Mouse (Mus musculus): Measurements from ENCODE around the gene Gulp1.

The Gulp1 gene

DNA sequence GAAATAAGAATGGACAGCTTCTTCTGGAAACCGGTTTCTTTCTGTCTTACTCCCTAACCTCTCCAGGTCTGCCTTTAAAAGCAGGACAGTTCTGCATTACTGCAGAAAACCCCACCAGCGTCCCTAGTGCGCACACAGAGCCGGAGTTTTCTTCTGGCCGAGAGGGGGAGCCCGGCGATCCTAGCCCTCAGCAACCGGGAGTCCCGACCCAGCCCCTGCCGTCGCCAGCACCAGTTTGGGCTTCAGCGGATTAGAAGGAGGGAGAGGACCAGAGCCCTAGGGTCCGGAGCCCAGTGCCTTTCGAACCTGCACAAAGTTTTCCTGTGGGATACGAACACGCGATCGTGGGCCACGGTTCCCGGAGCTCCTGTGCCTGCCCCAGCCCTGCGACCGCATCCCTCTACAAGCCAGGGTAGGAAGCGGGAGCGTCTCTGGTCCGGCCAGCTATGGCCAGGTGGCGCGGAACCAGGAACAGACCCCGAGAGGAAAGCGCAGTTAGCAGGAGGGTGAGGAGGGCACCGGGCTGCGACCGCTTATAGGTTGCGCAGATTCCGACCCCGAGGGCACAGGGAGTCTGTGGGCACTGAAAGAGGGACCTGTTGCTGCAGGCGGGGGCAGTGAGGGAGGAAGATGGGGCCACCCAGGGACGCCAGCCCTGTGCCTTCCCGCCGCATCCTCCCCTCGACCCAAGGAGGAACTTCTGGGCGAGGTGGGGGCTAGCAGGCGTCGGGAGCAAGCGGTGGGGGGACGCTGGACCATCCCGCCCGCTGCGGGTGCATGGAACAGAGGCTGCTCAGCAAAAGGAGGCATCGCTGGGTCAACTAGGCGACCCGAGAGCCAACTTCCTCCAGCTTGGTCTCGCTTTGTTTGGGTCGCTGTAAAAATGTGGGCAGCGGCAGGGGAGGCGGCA is at the start of gene Gulp1:
Gene Gulp1, plus strand, starts transcription at position 51 of the 910 bp plus-strand sequence.
- DNase-seq (ENCODE audit: low read depth), result no peak

DNA sequence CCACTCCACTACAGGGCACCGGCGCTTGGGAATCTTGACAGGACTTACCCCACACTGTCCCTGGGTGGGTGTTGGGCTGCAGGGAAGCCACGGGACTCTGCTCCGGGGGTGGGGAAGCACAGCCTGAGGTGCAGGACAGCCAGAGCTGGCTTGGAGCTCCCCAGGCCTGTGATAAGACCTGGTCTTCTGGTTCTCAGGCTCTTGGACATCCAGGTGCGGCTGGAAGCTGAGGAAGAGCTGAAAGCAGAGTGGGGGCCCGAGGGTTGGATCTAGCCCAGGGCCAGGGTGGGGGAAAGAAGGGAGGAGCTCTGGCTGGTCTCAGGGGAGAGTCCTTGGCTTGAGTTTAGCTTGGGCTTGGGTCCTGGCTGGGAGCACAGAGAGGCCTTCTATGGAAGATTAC is 1.1 kb upstream of the Gulp1 start:
- DNase-seq (ENCODE audit: low read depth), result no peak

DNA sequence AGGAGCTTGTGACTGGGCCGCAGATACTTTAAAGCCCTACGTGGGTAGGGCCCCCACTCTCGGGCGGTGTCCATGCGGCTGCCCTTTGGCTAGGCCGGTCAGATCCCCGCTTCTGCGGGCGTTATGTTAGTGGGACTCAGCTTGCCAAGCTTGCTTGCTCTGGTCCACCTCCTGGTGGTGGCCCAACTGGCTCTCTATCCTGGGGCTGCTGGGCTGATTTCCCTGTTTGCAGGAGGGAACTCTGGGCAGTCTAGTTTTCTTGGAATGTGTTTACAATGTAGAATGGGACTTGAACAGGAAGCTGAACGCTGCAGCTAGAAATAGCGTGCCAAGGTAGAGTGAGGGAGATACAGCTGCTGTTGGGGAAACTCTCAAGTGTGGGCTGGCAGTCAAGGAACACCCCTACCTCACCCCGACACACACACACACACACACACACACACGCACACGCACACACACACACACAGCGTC is 1.1 kb downstream of the Gulp1 start:
- no peak for DNase-seq (ENCODE audit: low read depth)

DNA sequence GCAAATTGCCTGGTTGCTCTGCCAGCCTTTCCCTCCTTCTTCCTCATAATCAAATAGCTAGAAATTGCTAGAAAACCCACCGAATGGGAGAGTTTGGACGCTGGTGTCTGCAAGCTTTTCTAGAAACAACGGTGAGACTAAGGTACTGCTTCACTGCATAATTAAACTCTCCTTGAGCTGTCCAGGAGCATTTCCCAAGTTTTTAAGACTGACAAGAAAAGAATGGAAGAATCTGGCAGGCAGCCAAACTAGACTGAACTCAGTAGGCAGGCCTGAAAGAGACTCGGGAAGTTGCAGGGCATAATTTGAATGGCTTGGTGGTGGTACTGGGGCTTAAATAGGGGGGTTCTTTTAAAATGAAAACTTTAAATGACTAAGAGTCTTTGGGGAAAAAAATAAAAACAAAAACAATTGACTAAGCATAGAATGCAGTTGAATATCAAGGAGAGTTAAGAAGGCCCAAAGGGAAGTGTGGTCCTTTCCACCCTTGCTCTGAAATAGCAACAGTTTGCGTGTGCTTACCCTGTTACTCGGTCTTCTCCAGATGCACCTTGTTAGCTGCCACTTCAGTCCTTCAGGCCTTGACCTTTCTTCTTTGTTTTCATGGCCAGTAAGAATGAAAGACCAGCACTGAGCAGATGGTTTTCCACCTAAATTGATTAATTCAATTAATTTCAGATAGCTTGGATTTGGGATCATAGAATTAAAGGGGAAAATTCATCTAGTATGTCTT is 2.0 kb downstream of the Gulp1 start:
- DNase-seq (ENCODE audit: low read depth), result no peak

DNA sequence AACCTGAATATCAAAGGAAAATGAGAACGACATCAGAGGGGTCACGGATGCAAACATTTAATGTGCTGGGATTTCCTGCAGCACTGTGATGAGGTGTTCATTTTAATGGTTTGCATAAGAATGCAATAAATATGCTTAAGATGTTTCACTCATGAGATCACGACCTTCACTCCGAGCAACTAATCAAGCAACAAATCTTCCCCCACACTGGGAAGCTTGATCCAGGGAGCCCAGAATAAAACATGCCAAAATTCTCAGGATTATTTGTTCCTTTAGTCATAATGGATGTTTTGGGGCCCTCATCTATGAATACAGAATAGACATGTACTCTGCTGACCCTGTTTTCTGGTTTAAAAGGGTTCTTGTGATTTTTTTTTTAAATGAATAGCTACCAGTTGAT is 16.1 kb downstream of the Gulp1 start:
- DNase-seq (ENCODE audit: low read depth), result no peak

DNA sequence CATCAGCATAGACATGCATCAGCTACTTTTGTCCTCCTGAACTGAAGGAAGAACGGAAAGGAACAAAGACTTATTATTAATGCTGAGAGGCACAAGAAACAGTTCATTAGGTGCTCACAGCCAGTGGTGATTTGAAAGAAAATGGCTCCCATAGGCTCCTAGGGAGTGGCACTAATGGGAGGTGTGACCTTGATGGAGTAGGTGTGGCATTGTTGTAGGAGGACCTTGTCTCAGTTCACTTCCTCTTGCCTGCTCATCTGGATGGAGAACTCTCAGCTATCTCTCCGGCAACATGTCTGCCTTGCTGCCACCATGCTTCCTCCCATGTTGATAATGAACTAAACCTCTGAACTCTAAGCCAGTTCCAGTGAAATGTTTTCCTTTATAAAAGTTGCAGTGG is 17.0 kb downstream of the Gulp1 start:
- DNase-seq (ENCODE audit: low read depth), result no peak

DNA sequence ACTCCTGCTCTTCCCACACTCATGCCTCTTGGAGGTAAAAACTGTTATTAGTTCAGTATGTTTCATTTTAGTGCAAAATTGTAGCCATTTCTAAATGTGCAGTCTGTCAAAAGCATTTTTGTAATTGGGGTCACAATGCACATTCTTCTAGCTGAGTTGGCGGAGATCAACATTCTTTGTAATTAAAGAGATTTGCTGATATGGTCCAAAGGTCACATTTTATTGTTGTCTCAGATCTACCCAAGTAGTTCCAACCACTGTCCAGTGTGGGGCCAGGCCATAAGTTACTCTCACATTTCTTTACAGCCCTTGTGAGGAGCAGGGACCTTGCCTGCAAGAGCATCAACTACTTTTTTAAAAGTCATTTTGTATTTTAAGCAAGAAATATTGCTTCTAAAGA is 24.7 kb downstream of the Gulp1 start:
- no peak for DNase-seq (ENCODE audit: low read depth)

DNA sequence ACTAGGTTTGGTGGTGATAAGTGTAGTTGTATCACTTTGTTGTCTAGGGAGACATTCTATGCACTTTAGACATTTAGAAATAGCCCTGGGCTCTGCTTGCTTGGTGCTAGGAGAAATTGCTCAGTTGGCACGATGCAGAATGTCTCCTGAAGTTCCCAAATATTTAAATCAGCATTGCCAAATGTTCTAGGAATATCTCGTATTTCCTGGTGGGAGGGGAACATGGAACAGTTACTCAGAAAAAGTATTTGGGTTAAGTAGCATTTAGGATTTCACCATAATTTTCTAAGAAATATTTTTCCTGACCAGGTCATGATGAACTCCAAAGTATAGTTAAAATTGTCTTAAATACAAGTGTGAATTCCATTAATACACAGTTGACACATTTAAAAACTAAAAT is 25.3 kb downstream of the Gulp1 start:
- DNase-seq (ENCODE audit: low read depth), result no peak

DNA sequence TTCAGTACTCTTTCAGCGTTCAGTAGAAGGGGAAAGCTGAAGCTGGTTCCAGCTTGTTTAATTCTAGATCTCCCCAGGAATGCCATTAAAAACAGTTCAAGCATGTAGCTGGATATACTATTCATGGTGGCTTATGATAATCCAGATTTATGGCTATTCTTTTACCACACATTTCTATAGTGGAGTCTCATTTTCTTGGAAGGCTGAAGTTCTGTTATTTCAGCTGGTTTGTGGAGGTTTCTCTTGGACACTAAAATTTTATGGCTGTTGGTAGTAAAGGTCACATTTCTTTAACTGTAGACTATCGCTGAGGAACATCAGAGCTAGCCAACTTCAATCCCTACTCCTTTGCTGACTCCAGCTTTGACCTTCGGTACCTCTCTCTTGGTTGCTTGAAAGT is 29.1 kb downstream of the Gulp1 start:
- DNase-seq (ENCODE audit: low read depth), result no peak

DNA sequence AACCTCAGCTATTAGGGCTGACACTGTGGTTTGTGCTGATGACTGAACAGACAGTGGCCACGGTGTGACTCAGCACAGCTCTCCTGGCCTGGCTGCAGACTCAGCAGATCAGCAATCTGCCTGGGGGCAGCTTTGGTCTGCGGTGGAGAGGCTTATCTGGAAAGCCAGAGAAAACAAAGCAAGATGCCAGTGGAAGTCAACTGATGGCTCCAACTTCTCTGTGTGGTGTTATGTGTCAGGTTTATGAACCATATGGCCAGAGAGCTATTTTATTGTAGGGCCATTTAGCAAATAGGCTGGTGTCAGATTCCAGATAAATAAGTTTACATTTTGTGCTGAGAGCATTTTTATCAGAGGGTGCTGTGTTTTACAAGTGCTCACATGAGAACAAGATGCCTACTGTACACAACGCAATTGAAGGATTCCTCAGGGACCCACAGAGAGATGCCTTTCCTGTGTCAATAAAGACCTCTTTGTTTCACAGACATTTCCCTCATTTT is 33.6 kb downstream of the Gulp1 start:
- peak; percentile 64 for DNase-seq (ENCODE audit: low read depth)

DNA sequence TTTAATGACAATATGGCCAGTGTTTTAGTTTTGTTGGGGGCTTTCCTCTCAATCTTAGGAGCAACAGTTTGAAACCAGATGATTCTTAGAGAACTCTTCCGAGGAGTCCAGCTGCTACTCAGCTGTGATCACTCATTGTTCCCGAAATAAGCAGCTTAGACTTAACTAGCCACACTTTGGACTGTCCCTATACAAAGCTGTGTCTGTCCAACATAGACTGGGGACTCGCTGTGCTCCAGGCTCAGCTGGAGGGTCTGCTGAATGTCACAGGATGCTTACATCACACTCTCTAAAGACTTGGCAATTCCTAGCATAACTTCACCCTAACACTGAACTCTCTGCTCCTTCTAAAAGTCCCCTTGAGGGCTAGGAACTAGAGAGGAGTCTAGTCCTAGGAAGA is 40.4 kb downstream of the Gulp1 start:
- DNase-seq (ENCODE audit: low read depth), result no peak

DNA sequence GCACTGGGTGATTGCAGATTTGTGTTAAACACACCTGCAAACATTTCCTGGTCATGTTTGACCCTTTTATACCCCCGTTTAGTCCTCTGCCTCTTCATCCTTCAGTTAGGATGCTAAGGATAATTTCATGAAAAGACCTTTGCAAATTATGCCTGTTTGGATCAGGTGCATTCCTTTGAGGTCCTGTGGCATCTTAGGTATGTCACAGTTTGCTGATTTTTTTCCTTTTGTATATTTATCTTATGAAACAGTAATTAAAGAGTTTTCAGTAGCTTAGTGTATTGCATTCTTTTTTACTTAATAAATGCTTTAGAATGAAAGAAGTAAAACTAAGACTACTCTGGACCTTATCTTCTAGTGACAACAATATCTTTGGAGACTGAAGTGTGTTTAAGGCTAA is 41.8 kb downstream of the Gulp1 start:
- DNase-seq (ENCODE audit: low read depth), result no peak

DNA sequence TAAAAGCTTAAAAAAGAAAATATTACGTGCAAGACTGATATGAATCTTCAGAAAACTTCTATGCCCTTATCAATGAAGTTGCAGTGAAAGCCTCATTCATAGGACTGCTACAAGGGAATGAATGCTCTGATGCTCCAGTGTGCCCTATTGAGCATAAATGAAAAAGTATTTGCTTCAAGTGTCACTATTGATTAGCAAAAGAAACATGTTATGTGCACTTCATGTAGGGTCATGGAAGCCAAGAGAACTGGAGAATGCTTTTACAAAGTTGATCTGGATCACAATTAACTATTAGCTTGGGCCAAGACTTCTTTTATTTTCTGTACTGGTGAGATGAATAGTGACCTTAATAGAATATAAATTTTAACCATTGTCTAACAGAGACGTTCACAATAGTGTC is 47.0 kb downstream of the Gulp1 start:
- no peak for DNase-seq (ENCODE audit: low read depth)

DNA sequence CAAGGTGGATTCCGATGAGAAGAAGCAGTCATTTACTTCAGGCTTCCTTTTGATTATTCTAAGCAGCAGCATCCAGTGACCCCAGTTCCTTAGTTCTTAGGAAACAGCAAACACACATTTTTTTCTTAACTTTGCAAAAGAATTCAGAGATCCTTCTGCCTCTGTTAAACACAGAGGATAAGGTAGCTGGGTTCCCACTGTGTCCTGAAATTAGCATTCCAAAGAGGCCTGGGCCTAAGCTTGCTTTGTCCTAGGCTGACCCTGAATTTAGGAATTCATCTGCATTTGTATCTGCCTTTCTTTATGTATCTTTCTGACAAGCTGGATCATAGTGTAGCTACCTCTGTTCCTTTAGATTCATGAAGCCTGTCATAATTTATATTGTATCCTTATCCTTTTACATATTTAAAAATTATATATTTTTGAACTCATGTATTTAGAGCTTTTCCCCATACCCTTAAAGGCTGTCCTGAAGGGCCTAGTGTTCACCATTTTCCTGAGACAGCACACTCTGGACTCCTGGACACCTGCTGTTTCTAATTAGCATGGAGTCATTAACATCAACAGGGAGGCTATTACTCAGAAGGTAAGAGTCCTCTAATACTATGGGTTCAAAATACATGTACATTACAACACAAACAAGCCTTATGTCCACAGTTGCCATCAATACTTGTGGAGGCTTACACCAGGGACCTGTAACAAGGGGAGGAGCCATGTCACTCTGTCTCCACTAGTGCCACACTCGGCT is 62.2 kb downstream of the Gulp1 start:
- DNase-seq (ENCODE audit: low read depth), result no peak

DNA sequence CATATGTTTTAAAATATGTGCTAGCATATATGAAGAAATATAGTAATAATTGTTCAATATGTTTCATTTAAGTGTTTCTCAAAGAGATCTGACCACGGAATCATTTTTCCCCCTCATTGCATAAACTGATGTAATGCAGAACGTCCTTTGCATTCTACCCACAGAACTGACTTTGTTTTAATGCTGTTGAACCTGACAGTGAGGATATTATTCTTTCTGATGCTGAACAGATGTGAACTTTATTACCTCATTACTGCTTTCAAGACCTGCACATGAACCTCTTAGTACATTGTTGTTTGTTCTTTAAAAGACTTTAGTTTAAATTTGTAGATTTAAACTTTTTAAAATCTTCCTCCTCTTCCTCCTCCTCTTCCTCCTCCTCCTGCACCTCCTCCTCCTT is 67.4 kb downstream of the Gulp1 start:
- DNase-seq (ENCODE audit: low read depth), result no peak

DNA sequence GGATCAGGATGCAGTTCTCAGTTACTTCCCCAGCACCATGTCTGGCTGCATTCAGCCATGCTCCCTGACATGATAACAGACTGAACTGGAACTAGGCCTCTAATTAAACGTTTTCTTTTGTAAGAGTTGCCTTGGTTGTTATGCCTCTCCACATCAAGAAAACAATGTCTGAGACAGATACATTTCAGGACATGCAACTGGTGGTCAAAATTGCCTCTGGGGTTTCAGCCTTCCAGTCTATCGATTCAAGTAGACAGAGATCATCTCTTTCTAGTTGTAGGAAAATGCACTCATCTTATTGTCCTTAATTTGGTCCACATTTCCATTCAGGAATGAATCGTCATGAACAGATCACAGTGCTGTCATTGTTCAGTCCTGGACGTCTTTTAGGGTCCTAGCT is 83.2 kb downstream of the Gulp1 start:
- DNase-seq (ENCODE audit: low read depth), result no peak

DNA sequence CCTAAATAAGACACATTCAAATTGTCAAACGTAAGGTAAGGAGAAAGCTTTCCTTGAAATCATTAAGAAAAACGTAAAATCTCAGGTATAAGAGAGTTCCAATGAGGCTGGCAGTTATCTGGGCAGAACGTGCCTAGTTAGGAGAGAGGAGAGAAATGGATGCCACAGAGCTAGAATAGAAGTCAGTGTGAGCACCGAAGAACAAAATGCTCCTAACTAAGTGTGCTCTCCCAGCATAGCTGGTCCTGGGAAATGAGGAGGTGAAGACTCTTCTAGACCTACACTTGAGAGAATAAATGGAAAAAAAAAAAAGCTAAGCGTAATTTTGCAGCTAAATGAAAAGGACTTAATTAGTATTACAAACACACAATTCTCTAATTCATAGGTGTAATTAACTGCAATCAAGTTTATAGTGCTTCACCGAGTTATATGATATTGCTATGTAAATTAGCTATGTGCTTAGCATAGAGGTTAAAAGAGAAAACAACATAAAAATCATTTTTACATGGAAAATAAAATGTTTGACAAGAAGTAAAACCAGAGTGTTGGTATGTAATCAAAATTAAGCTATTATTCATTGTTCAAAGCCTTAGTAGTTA is 94.5 kb downstream of the Gulp1 start:
- no peak for DNase-seq (ENCODE audit: low read depth)

DNA sequence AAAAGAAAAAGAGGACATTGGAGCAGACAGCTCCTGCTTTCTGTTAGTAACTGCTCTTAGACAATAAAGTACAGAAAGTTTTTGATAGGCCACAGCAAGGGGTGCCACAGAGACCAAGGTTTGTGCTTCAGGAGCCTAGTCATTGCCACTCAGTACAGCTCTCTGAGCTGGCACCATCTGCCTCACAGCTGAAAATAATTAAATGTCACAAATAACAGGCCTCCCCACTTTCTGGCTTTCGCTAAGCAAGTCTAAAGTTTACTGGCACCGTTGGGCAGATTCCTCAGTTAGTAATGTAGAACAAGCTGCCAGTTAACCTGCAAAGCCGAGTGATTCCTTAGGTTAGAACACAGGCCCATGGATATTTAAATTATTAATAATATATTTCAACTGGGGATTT is 127.7 kb downstream of the Gulp1 start:
- DNase-seq (ENCODE audit: low read depth), result no peak

DNA sequence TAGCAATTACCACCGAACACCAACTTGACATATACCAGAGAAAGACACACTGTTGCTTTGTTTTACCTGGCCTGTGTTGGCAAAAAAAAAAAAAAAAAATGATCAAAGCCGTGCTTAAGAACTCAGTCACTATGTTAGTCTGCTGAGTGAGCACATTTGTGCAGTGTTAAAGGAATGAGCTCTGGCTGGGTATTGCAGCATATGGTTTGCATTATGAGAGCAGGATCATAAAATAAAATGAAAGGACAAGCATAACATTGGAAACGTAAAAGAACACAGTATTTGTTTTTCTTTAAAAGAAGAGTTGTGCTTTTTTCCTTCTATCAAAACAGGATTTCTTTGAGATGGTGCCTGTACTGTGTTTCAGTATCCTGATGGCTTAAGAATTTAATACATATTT is 128.1 kb downstream of the Gulp1 start:
- no peak for DNase-seq (ENCODE audit: low read depth)

DNA sequence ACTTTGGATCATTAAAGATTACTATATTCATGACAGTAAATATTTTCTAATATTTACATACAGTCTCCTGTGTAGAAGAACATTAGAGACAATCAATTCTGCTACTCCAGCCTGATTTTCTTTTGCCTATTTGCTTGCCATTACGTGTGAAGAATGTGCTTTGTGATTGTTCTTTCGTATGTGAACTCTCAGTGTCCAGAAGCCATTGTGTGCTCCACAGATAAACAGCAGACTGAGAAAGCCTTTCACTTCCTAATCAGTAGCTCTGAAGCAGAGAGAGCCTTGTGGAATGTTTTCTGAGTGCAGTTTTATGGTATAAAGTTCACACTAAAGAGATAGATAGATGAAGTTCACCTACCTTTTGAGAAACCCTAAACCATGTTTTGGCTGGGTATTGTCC is 131.2 kb downstream of the Gulp1 start:
- DNase-seq (ENCODE audit: low read depth), result no peak

DNA sequence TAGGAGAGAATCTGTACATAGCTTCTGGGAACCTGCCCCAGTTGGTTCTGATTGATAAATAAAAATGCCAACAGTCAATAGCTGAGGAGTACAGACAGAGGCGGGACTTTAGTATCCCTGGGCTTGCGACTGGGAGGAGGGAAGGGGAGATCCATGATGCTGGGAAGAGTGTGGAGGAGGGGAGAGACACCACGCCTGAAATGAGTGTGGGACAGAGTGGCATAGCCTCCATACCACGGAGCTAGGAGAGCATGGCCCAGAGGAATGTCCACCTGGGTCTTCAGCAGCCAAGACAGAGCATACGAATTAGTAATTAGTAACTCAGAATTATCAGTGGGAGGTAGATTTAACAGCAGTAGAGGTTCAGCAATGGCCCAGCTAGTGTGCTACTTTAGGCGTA is 132.4 kb downstream of the Gulp1 start:
- DNase-seq (ENCODE audit: low read depth), result no peak

DNA sequence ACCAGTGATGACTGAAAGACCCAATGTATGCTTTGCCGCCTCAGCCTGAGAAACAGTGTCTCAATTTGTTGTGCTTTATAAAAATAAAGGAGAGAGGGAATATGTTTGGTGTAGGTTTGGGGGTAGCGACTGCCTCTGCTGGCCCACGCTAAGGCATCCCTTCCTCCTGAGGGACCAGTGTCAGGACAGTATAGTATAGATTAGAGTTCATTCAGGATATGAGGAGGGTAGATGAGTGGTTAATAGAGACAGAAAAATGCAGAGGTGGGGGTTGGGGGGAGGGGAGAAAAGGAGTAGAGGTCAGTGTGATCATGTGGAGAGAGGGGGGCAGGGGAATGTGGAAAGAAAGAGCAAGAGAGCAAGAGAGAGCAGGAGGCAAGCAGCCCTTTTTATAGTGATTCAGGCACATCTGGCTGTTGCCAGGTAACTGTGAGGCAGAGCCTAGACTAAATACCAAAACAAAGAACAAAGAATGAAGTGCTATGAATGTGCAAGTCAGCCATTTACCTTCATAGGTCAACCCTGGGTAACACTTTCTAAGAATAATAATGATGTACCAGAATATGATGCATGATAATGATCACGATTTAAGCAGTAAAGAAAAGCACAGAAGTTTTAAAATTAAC is 169.6 kb downstream of the Gulp1 start:
- no peak for DNase-seq (ENCODE audit: low read depth)
